Mouse (Mus musculus): ENCODE results near the gene Lypd9. TPM values are rescaled to one million over a fixed set of nuclear protein-coding genes. Genes with fewer than 3 reads are reported as not detected.

The Lypd9 gene
- polyA plus RNA-seq, 1 experiment from 2014 or later, result not detected

DNA sequence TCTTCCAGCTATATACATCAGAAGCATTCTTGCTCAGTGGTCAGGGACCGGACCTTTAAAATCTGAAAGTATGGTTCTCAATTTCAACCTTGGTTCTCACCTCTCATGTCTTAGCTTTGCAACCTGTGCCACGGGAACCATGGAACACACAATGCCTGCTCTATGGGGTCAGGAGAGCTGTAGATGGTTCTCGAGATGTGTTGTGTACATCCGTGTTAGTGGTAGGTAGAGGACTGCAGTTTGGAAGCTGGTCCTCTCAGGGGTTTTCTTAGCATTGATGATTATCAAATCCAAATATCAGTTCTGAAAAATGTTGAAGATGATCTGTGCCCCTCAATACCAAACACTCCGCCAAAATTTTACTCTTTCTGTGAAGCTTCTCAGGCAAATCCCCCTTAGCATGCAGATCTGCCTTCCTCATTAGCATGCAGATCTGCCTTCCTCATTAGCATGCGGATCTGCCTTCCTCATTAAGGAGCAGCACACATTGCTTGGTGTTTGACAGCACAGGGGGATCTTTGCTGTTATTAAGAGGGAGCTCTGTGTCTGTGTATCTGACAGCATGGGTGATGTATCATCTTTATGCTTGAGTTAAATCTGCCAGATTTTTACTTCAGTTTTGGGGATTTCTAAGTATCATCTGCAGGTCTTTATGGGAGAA is 52.6 kb downstream of the Lypd9 start:
- no peak for TF ChIP-seq CTCF (IDR thresholded peaks at IDR 0.05; ENCODE audit: low read depth)
- WGBS, result 78% methylated on average over 6 of the region's 6 CpGs
- no peak overlapping the region for H3K4me3 ChIP-seq (ENCODE audit: low read depth, low read length)
- no peak overlapping the region for H3K27ac ChIP-seq (ENCODE audit: low read depth, low read length)
- no peak overlapping the region for H3K4me2 ChIP-seq (replicated peaks; ENCODE audit: low read depth)
- peaks cover 28% of the 10 kb centered on the region; the same call in 1 of the 2 replicates for H3K27me3 ChIP-seq (replicated peaks; ENCODE audit: control insufficient read depth, insufficient read depth, low read length)
- H3K36me3 ChIP-seq (ENCODE audit: control insufficient read depth, insufficient read depth), result no peaks in the 10 kb centered on the region
- H3K4me1 ChIP-seq (replicated peaks; ENCODE audit: control insufficient read depth, insufficient read depth, low read length), result no peaks in the 10 kb centered on the region
- no peaks in the 10 kb centered on the region for H3K9me3 ChIP-seq (ENCODE audit: control insufficient read depth)
- ATAC-seq, result no peak
- H3K9ac ChIP-seq (ENCODE audit: low read depth, low read length), result no peak overlapping the region

Other genes starting within 250 kb of the Lypd9 start
- gene 4930438A08Rik, start 178.1 kb downstream of the Lypd9 start, polyA plus RNA-seq (2015; fragmentation: Nextera tagmentation; extraction: Ambion mirVana), result not detected in 2 replicates
- gene Zfp692, start 145.9 kb downstream of the Lypd9 start, polyA plus RNA-seq (2015; fragmentation: Nextera tagmentation; extraction: Ambion mirVana), result 3.9 and 4.7 TPM in 2 replicates
- gene Zfp672, start 122.6 kb downstream of the Lypd9 start, polyA plus RNA-seq (2015; fragmentation: Nextera tagmentation; extraction: Ambion mirVana), result 32.0 and 33.8 TPM in 2 replicates
- 13.2 and 14.7 TPM in 2 replicates for gene Sh3bp5l, start 122.2 kb downstream of the Lypd9 start, polyA plus RNA-seq (2015; fragmentation: Nextera tagmentation; extraction: Ambion mirVana)
- gene Lypd8, start 73.9 kb downstream of the Lypd9 start, polyA plus RNA-seq (2015; fragmentation: Nextera tagmentation; extraction: Ambion mirVana), result 1,454 and 1,717 TPM in 2 replicates
- gene 1810065E05Rik, start 31.8 kb downstream of the Lypd9 start, polyA plus RNA-seq (2015; fragmentation: Nextera tagmentation; extraction: Ambion mirVana), result 0.77 and 4.8 TPM in 2 replicates
- not detected in 2 replicates for gene Gm12253, start 20.4 kb downstream of the Lypd9 start, polyA plus RNA-seq (2015; fragmentation: Nextera tagmentation; extraction: Ambion mirVana)
- not detected in 2 replicates for gene Olfr30, start 9.3 kb upstream of the Lypd9 start, polyA plus RNA-seq (2015; fragmentation: Nextera tagmentation; extraction: Ambion mirVana)
- gene Olfr332, start 39.6 kb upstream of the Lypd9 start, polyA plus RNA-seq (2015; fragmentation: Nextera tagmentation; extraction: Ambion mirVana), result not detected in 2 replicates
- not detected in 2 replicates for gene Olfr331, start 49.6 kb upstream of the Lypd9 start, polyA plus RNA-seq (2015; fragmentation: Nextera tagmentation; extraction: Ambion mirVana)
- not detected in 2 replicates for gene Olfr330, start 81.9 kb upstream of the Lypd9 start, polyA plus RNA-seq (2015; fragmentation: Nextera tagmentation; extraction: Ambion mirVana)
- not detected in 2 replicates for gene Olfr329-ps, start 93.5 kb upstream of the Lypd9 start, polyA plus RNA-seq (2015; fragmentation: Nextera tagmentation; extraction: Ambion mirVana)
- not detected in 2 replicates for gene Olfr328, start 102.7 kb upstream of the Lypd9 start, polyA plus RNA-seq (2015; fragmentation: Nextera tagmentation; extraction: Ambion mirVana)
- gene Olfr224, start 117.6 kb upstream of the Lypd9 start, polyA plus RNA-seq (2015; fragmentation: Nextera tagmentation; extraction: Ambion mirVana), result not detected in 2 replicates
- not detected in 2 replicates for gene Olfr325, start 124.8 kb upstream of the Lypd9 start, polyA plus RNA-seq (2015; fragmentation: Nextera tagmentation; extraction: Ambion mirVana)
- not detected in 2 replicates for gene Olfr324, start 142.2 kb upstream of the Lypd9 start, polyA plus RNA-seq (2015; fragmentation: Nextera tagmentation; extraction: Ambion mirVana)
- 24.5 and 49.3 TPM in 2 replicates for gene 2210407C18Rik, start 163.2 kb upstream of the Lypd9 start, polyA plus RNA-seq (2015; fragmentation: Nextera tagmentation; extraction: Ambion mirVana)
- not detected in 2 replicates for gene Olfr323, start 177.6 kb upstream of the Lypd9 start, polyA plus RNA-seq (2015; fragmentation: Nextera tagmentation; extraction: Ambion mirVana)
- not detected in 2 replicates for gene Trim58, start 187.5 kb upstream of the Lypd9 start, polyA plus RNA-seq (2015; fragmentation: Nextera tagmentation; extraction: Ambion mirVana)
- not detected in 2 replicates for gene Olfr322, start 205.9 kb upstream of the Lypd9 start, polyA plus RNA-seq (2015; fragmentation: Nextera tagmentation; extraction: Ambion mirVana)
- gene Olfr320, start 228.2 kb upstream of the Lypd9 start, polyA plus RNA-seq (2015; fragmentation: Nextera tagmentation; extraction: Ambion mirVana), result not detected in 2 replicates
- gene Olfr319, start 246.2 kb upstream of the Lypd9 start, polyA plus RNA-seq (2015; fragmentation: Nextera tagmentation; extraction: Ambion mirVana), result not detected in 2 replicates

All from intestine, postnatal 0 days (tissue).